Mouse (Mus musculus) lung, embryonic 14.5 days (tissue): ENCODE results near the gene Vmac. TPM values are rescaled to one million over a fixed set of nuclear protein-coding genes. Genes with fewer than 3 reads are reported as not detected.

Experiments used
- ATAC-seq: fragments of 200-750 bp; cut with Nextera tagmentation; 2 replicates; pipeline ENCODE4 v1.8.0; 2017; ENCODE audit warnings: mild to moderate bottlenecking, moderate TSS enrichment, moderate library complexity; ENCODE audit not compliant: insufficient read depth
- DNase-seq: peaks from one replicate; pipeline ENCODE4 v3.0.0-alpha.2; 2015
- H3K27ac ChIP-seq: fragments of 300-500 bp; sonication (generic); 2 replicates; pipeline ENCODE4 v1.5.1; 2014; ENCODE audit warnings: low read depth, mild to moderate bottlenecking, moderate library complexity
- H3K27me3 ChIP-seq: fragments of 300-500 bp; sonication (generic); 2 replicates; pipeline ENCODE4 v1.6.1; 2014; ENCODE audit warnings: low read length, control low read depth; ENCODE audit not compliant: insufficient read depth
- H3K36me3 ChIP-seq: fragments of 300-500 bp; sonication (generic); 2 replicates; pipeline ENCODE4 v1.6.1; 2014; ENCODE audit warnings: control low read depth; ENCODE audit not compliant: insufficient read depth
- H3K4me1 ChIP-seq: fragments of 300-500 bp; sonication (generic); 2 replicates; pipeline ENCODE4 v1.6.1; 2014; ENCODE audit warnings: antibody characterized with exemption, control low read depth; ENCODE audit not compliant: insufficient read depth
- H3K4me2 ChIP-seq: fragments of 300-500 bp; sonication (generic); 2 replicates; pipeline ENCODE4 v1.6.1; 2014; ENCODE audit warnings: mild to moderate bottlenecking
- H3K4me3 ChIP-seq: fragments of 300-500 bp; sonication (generic); 2 replicates; pipeline ENCODE4 v1.5.1; 2014; ENCODE audit warnings: low read depth, low read length
- H3K9ac ChIP-seq: fragments of 300-500 bp; sonication (generic); 2 replicates; pipeline ENCODE4 v1.6.1; 2014
- H3K9me3 ChIP-seq: fragments of 300-500 bp; sonication (generic); 2 replicates; pipeline ENCODE4 v1.6.1; 2016; ENCODE audit warnings: low read depth, low read length, control low read depth
- CTCF ChIP-seq: IDR thresholded peaks from 2 replicates; pipeline ENCODE4 v1.5.1; 2016; ENCODE audit warnings: antibody characterized with exemption, low read depth
- WGBS: fragments of 180-500 bp; shearing (Covaris S2); extraction: QIAGEN DNeasy Blood & Tissue Kit; methylation state at CpG from one replicate; pipeline ENCODE4 v1.1.7; 2014; 5-methylcytosine and 5-hydroxymethylcytosine counted together
- polyA plus RNA-seq: library from polyadenylated mRNA; unstranded; fragments of >200 nt; fragmentation: Nextera tagmentation; extraction: Ambion mirVana; gene quantifications from 2 replicates; pipeline ENCODE4 v1.2.1, GENCODE M21; 2014

Gene Vmac
- polyA plus RNA-seq = 18.5 and 19.6 TPM in 2 replicates

DNA sequence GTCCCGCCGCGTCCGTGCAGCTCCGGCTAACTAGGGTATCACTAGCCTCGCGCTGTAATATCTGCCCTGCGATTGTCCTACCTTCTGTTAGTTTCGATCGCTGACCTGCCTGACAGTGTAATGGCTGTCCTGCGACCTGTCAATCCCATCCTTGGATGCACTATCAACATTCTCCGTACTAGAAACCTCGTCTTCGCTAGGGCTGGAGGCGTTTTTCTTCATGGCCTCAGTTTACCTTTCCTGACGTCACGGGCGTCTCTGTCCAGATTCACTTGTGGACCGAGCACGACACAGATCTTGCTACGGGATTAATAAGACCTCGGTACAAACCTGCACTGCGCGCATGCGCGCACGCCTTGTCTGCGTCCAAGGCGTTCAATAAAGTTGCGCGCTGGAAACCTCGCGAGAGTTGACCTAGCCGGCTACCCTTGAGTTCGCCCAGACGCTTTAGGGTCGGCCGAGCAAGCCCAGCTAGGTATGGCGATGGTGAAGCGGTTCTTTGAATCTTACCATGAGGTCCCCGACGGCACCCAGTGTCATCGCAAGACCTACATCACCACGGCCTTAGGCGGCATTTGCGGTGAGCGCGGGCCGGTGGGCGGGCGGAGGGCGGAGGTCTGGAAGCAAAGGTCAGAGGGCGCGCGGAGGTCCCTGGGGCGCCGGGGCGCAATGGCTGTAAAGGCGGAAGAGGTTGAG lies at the start of gene Vmac, which contains the start of gene Ndufa11:
TSS of gene Vmac (minus strand) at position 660 of the 696 bp plus-strand sequence.
TSS of gene Ndufa11 (plus strand) at position 405 of the 696 bp plus-strand sequence.
- H3K9ac ChIP-seq = peak within 1 kb of the TSS; percentile 89

GRCm38 (mm10) chr17:56766631-56767405 lies 49.0 kb upstream of the Vmac start:
- no peak for TF ChIP-seq CTCF
- WGBS = 96% methylated on average over 27 of the region's 27 CpGs
- no peak overlapping the region for H3K4me3 ChIP-seq
- ATAC-seq (no peak), DNase-seq (no peak)
- H3K27ac ChIP-seq = no peak overlapping the region
- no peaks in the 10 kb centered on the region for H3K27me3 ChIP-seq
- H3K36me3 ChIP-seq = peaks cover 44% of the 10 kb centered on the region
- peaks cover 7% of the 10 kb centered on the region; the same call in 1 of the 2 replicates for H3K4me1 ChIP-seq
- H3K4me2 ChIP-seq = no peak overlapping the region
- no peak overlapping the region for H3K9ac ChIP-seq
- no peaks in the 10 kb centered on the region for H3K9me3 ChIP-seq

More for the DNA sequence above, at the start of gene Vmac, which contains the start of gene Ndufa11:
- WGBS = under 1% methylated on average over 59 of the region's 59 CpGs
- Histone ChIP-seq H3K27me3 (no peaks in the 10 kb centered on the region), H3K4me3 (peak within 1 kb of the TSS; percentile 88), H3K9me3 (no peaks in the 10 kb centered on the region), H3K36me3 (peaks cover 22% of the 10 kb centered on the region), H3K4me2 (peak within 1 kb of the TSS; percentile 87), H3K4me1 (peaks cover 12% of the 10 kb centered on the region), H3K27ac (peak within 1 kb of the TSS; percentile 72)
- DNase-seq (peak; percentile 100), ATAC-seq (peak; percentile 78)
- no peak for TF ChIP-seq CTCF

DNA sequence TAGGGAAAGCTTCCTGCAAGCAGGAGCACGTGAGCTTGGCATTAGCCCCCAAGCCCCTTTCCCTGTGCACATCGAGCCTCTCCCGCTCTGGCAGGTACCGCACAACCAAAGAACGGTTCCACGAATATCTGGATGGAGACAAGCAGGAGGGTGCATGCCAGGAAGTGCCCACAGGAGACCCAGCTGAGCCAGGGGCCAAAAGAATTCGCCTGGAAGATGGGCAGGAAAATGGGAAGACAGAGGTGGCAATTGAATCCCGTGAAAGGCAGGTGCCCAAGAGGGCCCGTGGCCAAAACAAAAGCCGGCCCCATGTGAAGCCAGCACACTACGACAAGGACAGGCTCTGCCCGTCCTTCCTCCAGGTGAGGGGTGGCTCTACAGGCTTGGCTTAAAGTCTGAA lies 47.6 kb upstream of the Vmac start:
- H3K27me3 ChIP-seq = no peaks in the 10 kb centered on the region
- H3K9ac ChIP-seq = peak overlapping the region; percentile 80
- peaks cover 7% of the 10 kb centered on the region; the same call in 1 of the 2 replicates for H3K4me1 ChIP-seq
- no peak for TF ChIP-seq CTCF
- H3K36me3 ChIP-seq = peaks cover 42% of the 10 kb centered on the region
- H3K4me3 ChIP-seq = peak overlapping the region; percentile 75
- WGBS = 47% methylated on average over 12 of the region's 12 CpGs
- no peak overlapping the region for H3K27ac ChIP-seq
- ATAC-seq (peak; percentile 1; the same call in 1 of the 2 replicates), DNase-seq (no peak)
- H3K9me3 ChIP-seq = no peaks in the 10 kb centered on the region
- peak overlapping the region; percentile 83 for H3K4me2 ChIP-seq

- Histone ChIP-seq H3K9ac (peak within 1 kb of the TSS; percentile 80), H3K9me3 (no peaks in the 10 kb centered on the region), H3K27ac (peak within 1 kb of the TSS; percentile 96), H3K4me2 (peak within 1 kb of the TSS; percentile 83), H3K4me1 (peaks cover 7% of the 10 kb centered on the region; the same call in 1 of the 2 replicates), H3K4me3 (peak within 1 kb of the TSS; percentile 75), H3K36me3 (peaks cover 35% of the 10 kb centered on the region), H3K27me3 (no peaks in the 10 kb centered on the region)
- ATAC-seq (peak; percentile 78), DNase-seq (peak; percentile 93)
- WGBS = 1% methylated on average over 58 of the region's 58 CpGs
- no peak for TF ChIP-seq CTCF
Measured at GRCm38 (mm10) chr17:56764474-56765354, 46.9 kb upstream of the Vmac start, which contains the start of gene Dus3l. Dus3l (plus strand) TSS chr17:56764757.

GRCm38 (mm10) chr17:56763741-56764250 lies 46.0 kb upstream of the Vmac start:
- Histone ChIP-seq H3K9ac (no peak overlapping the region), H3K4me2 (peak overlapping the region; percentile 83), H3K4me3 (peak overlapping the region; percentile 75), H3K4me1 (peaks cover 7% of the 10 kb centered on the region; the same call in 1 of the 2 replicates), H3K27me3 (no peaks in the 10 kb centered on the region), H3K36me3 (peaks cover 26% of the 10 kb centered on the region), H3K27ac (no peak overlapping the region), H3K9me3 (no peaks in the 10 kb centered on the region)
- DNase-seq (no peak), ATAC-seq (no peak)
- no peak for TF ChIP-seq CTCF
- WGBS = 73% methylated on average over 8 of the region's 8 CpGs
